Mouse (Mus musculus): ENCODE data around the gene Creld2. TPM values are rescaled to one million over a fixed set of nuclear protein-coding genes. Genes with fewer than 3 reads are reported as not detected.

Gene Creld2
- polyA plus RNA-seq, 1 experiment, result 29.7 TPM

DNA sequence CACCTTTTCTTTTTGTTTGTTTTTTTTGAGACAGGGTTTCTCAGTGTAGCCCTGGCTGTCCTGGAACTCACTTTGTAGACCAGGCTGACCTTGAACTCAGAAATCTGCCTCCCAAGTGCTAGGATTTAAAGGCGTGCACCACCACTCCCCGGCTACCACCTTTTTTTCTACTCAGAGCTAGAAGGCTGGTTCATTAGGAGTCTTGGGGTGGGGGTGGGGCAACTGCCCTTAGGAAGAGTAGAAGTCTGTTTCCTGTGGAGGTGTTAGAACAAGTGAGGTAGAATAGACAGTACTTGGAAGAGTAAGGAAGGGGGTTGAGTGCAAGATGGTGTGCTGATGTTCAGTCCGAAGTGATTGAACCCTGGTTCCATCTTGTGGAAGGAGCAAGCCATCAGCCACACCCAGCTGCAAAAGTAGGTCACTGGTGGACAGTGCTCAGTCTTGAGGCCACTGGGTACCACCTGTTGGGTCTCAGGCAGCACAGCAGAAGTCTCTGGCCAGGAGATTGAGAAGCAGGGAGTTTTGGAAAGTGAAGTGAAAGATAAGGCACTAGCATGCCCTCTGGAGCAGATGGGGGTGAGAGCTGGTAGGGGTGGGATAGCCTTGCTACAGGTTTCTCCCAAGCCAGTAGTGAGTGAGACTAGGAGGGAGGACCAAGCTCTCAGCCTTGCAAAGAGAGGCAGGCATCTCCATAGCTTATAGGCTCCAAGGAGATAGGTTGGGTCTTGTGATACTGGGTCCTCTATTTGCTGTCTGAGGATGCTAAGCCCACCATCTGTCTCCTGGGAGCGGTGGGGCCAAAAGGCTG is 46.6 kb downstream of the Creld2 start:
- no peak for TF ChIP-seq POLR2A (IDR thresholded peaks at IDR 0.05; ENCODE audit: borderline replicate concordance, control insufficient read depth, low read depth, low read length)
- no peak for TF ChIP-seq CTCF (IDR thresholded peaks at IDR 0.05; ENCODE audit: control insufficient read depth, insufficient read depth, low read length)
- Histone ChIP-seq H3K4me1 (ENCODE audit: control insufficient read depth, insufficient read depth, low read length) (peaks cover 3% of the 10 kb centered on the region; the same call in 1 of the 2 replicates), H3K27ac (ENCODE audit: control insufficient read depth, insufficient read depth, low read depth, low read length, poor library complexity) (no peak overlapping the region), H3K4me3 (replicated peaks; ENCODE audit: control insufficient read depth, low read depth, low read length) (no peak overlapping the region)
- 82% methylated on average over 4 of the region's 4 CpGs for WGBS

DNA sequence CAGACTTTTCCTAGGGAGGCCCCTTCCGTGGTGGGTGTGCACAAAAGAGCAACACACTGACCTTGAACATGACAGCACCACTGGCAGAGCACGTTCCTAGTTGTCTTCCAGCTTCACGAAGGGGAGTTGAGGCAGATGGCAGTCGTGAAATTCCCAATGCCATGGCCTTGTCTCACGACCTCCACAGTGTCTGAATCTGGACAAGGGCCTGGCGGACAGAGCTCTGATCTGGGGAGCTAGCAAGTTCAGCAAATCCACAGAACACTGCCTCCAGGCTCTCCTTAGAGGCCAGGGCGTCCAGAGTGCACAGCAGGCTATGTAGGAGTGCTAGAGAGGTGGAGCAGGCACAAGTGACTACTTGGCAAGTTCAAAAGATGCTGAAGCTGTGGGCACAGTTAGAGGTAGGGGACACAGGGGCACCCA is 47.5 kb downstream of the Creld2 start:
- no peak overlapping the region for H3K27ac ChIP-seq (ENCODE audit: control insufficient read depth, insufficient read depth, low read depth, low read length, poor library complexity)
- peaks cover 1% of the 10 kb centered on the region; the same call in 1 of the 2 replicates for H3K4me1 ChIP-seq (ENCODE audit: control insufficient read depth, insufficient read depth, low read length)
- no peak for TF ChIP-seq POLR2A (IDR thresholded peaks at IDR 0.05; ENCODE audit: borderline replicate concordance, control insufficient read depth, low read depth, low read length)
- no peak for TF ChIP-seq CTCF (IDR thresholded peaks at IDR 0.05; ENCODE audit: control insufficient read depth, insufficient read depth, low read length)
- no peak overlapping the region for H3K4me3 ChIP-seq (replicated peaks; ENCODE audit: control insufficient read depth, low read depth, low read length)
- WGBS, result 85% methylated on average over 7 of the region's 7 CpGs

DNA sequence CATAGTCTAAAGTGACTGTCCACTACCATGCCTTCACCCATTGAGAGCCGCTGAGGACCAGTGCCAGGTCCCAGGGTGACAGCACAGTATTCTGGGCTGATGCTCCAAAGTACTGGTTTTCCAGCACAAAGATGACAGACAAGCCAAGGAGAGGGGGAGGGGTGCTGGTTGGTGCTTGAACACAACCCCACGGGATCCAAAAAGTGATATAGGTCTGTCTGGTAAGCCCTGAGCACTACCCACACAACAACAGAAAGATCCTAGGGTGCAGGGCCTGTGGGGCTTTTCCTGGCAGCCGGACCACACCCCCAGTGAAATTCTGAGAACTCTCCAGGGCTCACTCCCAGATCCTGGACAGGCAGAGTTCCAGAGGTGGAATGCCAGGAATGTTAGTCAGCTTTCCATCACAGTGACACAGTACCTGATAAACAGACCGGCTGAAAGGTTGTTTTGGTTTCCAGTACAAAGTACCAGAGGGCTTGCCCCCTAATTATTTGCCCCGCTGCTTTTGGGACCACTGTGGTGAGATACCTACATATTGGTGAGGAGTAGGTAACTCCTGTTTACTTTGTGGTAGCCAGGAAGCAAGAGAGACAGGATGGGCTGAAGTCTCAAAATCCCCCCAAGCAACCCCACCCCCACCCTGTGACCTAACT is 48.0 kb downstream of the Creld2 start:
- H3K4me3 ChIP-seq (replicated peaks; ENCODE audit: control insufficient read depth, low read depth, low read length), result no peak overlapping the region
- 64% methylated on average over 5 of the region's 5 CpGs for WGBS
- no peak for TF ChIP-seq CTCF (IDR thresholded peaks at IDR 0.05; ENCODE audit: control insufficient read depth, insufficient read depth, low read length)
- TF ChIP-seq POLR2A (IDR thresholded peaks at IDR 0.05; ENCODE audit: borderline replicate concordance, control insufficient read depth, low read depth, low read length), result no peak
- H3K27ac ChIP-seq (ENCODE audit: control insufficient read depth, insufficient read depth, low read depth, low read length, poor library complexity), result no peak overlapping the region
- peaks cover 1% of the 10 kb centered on the region; the same call in 1 of the 2 replicates for H3K4me1 ChIP-seq (ENCODE audit: control insufficient read depth, insufficient read depth, low read length)

DNA sequence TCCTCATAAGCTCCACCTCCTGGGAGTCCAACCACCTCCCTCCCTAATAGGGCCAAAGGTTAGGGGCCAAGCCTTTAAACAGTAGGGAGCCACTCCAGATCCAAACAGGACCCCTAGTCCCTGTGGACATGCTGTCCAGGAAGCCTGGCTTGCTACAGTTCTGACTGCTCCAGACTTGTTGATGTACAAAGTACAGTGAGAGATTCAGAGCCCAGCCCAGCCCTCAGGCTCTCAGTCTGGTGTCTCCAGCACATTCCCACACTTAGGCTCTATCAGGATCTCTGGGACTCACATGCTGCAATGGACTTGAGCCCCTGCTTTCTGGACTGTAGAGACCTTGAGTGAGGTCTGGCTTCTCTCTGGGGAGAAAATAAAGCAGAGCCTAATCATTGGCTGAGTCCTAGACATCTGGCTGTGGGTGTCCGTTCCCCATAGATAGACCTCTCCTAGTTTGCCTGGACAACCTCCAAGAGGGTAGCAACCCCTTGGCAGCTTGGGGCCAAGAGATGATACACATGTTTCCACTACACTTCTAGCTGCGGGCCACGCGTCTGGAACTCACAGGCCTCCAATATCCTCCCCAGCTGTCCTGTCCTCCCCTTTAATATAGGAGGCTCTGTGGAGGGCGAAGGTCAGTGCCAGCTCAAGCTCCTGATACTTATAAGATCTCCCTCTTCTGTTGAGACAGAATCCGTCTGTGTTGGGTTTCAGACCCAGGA is 48.7 kb downstream of the Creld2 start:
- no peak for TF ChIP-seq CTCF (IDR thresholded peaks at IDR 0.05; ENCODE audit: control insufficient read depth, insufficient read depth, low read length)
- TF ChIP-seq POLR2A (IDR thresholded peaks at IDR 0.05; ENCODE audit: borderline replicate concordance, control insufficient read depth, low read depth, low read length), result no peak

DNA sequence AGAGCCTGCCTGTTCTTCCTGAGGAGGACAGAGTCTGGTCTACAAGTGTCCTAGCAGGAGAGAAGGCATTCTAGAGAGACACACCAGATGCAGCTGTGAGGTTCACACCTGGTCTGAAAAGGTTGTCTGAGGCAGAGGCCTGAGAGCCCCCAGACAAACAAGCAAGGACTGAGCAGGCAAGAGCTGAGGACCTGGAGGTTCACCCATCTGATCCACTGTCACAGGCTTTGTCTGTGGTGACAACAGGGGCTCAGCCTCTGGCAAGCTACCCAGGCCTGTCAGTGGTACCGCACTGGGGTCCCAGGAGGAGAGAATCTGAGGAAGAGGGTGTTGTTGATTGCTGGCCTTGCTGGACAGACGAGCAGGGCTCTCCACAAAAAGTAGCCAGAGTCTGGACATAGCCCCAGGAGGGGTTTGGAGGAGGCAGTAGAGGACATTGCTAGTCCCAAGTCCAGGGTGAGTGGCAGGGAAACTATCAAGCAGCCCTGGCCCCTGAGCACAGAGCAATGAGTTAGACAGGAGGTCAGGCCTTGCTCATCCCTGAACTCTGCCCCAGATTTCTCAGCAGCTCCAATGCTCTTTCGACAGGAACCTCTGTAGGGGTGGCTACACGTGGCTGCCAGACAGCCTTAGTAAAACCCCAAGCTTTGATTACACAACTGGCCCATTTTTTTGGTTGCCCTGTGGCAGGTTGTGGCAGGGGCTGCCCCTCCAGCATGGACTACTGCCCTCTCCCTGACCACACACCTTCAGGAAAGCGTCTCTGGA is 51.2 kb downstream of the Creld2 start:
- TF ChIP-seq POLR2A (IDR thresholded peaks at IDR 0.05; ENCODE audit: borderline replicate concordance, control insufficient read depth, low read depth, low read length) (no peak), CTCF (IDR thresholded peaks at IDR 0.05; ENCODE audit: control insufficient read depth, insufficient read depth, low read length) (no peak)
- H3K27ac ChIP-seq (ENCODE audit: control insufficient read depth, insufficient read depth, low read depth, low read length, poor library complexity), result no peak overlapping the region
- H3K4me3 ChIP-seq (replicated peaks; ENCODE audit: control insufficient read depth, low read depth, low read length), result no peak overlapping the region
- H3K4me1 ChIP-seq (ENCODE audit: control insufficient read depth, insufficient read depth, low read length), result no peaks in the 10 kb centered on the region
- 54% methylated on average over 5 of the region's 5 CpGs for WGBS

More for the DNA sequence above, 48.7 kb downstream of the Creld2 start:
- H3K4me1 ChIP-seq (ENCODE audit: control insufficient read depth, insufficient read depth, low read length), result peaks cover 1% of the 10 kb centered on the region; the same call in 1 of the 2 replicates
- 87% methylated on average over 6 of the region's 6 CpGs for WGBS
- H3K27ac ChIP-seq (ENCODE audit: control insufficient read depth, insufficient read depth, low read depth, low read length, poor library complexity), result no peak overlapping the region
- no peak overlapping the region for H3K4me3 ChIP-seq (replicated peaks; ENCODE audit: control insufficient read depth, low read depth, low read length)

DNA sequence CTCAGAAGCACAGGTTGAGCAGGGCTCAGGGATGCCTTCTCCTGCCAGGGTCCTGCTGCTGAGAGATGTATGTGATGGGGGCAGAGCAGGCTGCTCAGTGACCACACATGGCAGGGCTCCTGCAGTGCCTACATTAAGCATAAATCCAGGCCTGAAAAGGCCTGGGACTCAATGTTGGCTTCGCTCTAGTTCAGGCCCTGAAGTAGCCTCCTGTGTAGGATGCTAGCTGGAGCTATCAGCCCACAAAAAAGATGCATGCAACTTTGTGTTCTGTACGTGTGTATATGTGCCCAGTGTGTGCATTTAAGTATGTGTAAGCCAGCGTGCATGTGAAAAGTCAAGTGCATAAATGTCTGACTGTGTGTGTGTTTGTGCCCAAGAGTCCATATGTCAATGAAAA is 54.6 kb downstream of the Creld2 start:
- Histone ChIP-seq H3K27ac (ENCODE audit: control insufficient read depth, insufficient read depth, low read depth, low read length, poor library complexity) (no peak overlapping the region), H3K4me3 (replicated peaks; ENCODE audit: control insufficient read depth, low read depth, low read length) (no peak overlapping the region), H3K4me1 (ENCODE audit: control insufficient read depth, insufficient read depth, low read length) (no peaks in the 10 kb centered on the region)
- TF ChIP-seq POLR2A (IDR thresholded peaks at IDR 0.05; ENCODE audit: borderline replicate concordance, control insufficient read depth, low read depth, low read length) (no peak), CTCF (IDR thresholded peaks at IDR 0.05; ENCODE audit: control insufficient read depth, insufficient read depth, low read length) (no peak)
- 81% methylated on average over 3 of the region's 3 CpGs for WGBS

DNA sequence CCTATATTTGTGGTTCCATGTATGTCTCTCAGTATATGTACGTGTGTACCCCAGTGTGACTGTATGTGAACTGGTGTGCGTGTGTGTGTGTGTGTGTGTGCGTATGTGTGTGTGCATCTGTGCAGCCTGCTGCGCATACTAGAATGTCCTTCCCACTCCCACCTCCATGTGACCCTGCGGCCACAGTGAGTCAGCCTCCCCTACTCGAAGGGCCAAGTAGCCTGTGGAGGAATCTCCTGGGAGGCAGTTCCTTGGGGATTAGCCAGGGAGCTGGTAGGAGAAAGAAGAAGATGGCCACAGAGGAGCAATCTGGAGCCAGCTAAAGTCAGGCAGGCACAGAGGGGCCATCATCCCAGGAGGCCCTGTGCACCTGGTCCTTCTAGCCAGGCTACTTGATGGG is 55.0 kb downstream of the Creld2 start:
- no peak overlapping the region for H3K27ac ChIP-seq (ENCODE audit: control insufficient read depth, insufficient read depth, low read depth, low read length, poor library complexity)
- 76% methylated on average over 6 of the region's 6 CpGs for WGBS
- no peak for TF ChIP-seq CTCF (IDR thresholded peaks at IDR 0.05; ENCODE audit: control insufficient read depth, insufficient read depth, low read length)
- TF ChIP-seq POLR2A (IDR thresholded peaks at IDR 0.05; ENCODE audit: borderline replicate concordance, control insufficient read depth, low read depth, low read length), result no peak
- no peak overlapping the region for H3K4me3 ChIP-seq (replicated peaks; ENCODE audit: control insufficient read depth, low read depth, low read length)
- no peaks in the 10 kb centered on the region for H3K4me1 ChIP-seq (ENCODE audit: control insufficient read depth, insufficient read depth, low read length)

All from bone marrow, adult 2 months (tissue).